Mouse (Mus musculus) embryonic fibroblast, embryonic 13.5 days (primary cell): ENCODE results near the gene Trem2.

Experiments
- CTCF ChIP-seq: IDR thresholded peaks from 2 replicates; pipeline ENCODE4 v1.5.1; 2011; ENCODE audit warnings: mild to moderate bottlenecking, control low read depth, low read length, moderate library complexity, borderline replicate concordance; ENCODE audit not compliant: insufficient read depth
- POLR2A ChIP-seq: IDR thresholded peaks from 2 replicates; pipeline ENCODE4 v1.6.1; 2011; ENCODE audit warnings: low read depth, mild to moderate bottlenecking, control low read depth, low read length, moderate library complexity

DNA sequence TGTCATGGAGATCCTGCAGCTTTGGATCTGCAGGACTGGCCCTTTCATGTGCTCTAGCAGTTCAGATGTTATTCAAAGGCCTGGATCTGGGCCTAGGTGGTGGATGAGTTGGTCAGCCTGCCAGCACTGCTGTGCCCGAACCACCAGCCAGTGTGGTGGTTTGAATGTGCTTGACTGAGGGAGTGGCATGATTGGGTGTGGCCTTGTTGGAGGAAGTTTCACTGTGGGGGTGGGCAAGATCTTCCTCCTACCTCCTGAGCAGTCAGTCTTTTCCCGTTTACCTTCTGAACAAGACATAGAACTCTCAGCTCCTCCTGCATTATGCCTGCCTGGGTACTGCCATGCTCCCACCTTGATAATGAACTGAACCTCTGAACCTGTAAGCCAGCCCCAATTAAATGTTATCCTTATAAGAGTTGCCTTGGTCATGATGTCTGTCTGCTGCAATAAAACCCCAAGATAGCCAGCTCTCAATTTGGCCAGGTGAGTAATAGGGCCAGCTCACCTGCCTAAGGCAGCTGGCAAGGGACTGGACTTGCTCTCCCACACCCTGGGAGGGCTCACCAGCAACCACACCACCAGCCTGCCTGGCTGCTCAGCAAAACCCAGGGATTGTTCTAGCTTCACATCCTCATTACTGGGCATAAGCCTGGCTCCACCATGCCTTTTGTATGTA, 39.7 kb downstream of the Trem2 start:
- TF ChIP-seq CTCF (no peak), POLR2A (no peak)
